Mouse (Mus musculus) urinary bladder, adult 18-20 months (tissue): ENCODE measurements around the gene Myl3.

Source experiments
- DNase-seq, 2 experiments: peaks; one replicate each; pipeline ENCODE4 v3.0.0; 2022; ENCODE audit warnings: low spot score in 2 of 2, mixed read lengths in 2 of 2

The Myl3 gene

DNA sequence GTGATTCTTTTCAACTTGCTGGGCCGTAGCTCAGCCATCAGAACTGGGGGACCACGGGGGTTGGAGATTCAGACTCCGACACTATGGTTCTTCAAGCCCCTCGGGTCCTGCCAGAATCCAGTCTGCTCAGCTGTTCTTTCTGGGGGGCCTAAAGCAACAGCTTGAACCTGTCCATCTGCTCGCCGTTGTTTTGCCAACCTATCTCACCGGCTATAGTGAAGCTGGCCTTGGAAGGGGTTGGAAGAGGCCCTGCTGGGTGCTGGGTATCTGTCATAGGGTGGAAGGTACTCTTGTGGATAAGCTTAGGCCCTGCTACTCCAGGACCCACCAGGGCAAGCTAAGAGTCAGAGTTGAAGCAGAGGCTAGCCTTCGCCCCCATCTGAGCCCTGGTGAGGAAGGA, 19.2 kb downstream of the Myl3 start:
- DNase-seq: no peak

- no peak for DNase-seq
These were observed 21.1 kb downstream of the Myl3 start for GRCm38 (mm10) chr9:110762763-110763162.

DNA sequence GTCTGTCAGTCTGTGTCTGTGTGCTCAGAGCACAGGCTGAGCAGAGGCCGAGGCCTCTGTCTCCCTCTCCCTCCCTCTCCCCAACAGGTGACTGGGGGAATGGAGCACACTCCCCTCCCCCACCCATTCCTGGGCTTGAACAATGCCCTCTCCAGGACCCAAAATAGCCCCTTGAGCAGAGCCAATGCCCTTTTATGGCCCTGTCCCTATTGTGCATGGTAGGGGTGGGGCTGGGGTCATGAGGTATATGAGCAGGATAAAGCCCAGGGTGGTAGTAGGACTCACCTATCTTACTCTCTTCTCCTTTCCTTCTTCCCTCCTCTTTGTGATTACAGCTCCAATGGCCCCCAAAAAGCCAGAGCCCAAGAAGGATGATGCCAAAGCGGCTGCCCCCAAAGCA, 21.7 kb downstream of the Myl3 start:
- no peak for DNase-seq

GRCm38 (mm10) chr9:110772336-110772735, 30.7 kb downstream of the Myl3 start:
- DNase-seq: no peak

DNA sequence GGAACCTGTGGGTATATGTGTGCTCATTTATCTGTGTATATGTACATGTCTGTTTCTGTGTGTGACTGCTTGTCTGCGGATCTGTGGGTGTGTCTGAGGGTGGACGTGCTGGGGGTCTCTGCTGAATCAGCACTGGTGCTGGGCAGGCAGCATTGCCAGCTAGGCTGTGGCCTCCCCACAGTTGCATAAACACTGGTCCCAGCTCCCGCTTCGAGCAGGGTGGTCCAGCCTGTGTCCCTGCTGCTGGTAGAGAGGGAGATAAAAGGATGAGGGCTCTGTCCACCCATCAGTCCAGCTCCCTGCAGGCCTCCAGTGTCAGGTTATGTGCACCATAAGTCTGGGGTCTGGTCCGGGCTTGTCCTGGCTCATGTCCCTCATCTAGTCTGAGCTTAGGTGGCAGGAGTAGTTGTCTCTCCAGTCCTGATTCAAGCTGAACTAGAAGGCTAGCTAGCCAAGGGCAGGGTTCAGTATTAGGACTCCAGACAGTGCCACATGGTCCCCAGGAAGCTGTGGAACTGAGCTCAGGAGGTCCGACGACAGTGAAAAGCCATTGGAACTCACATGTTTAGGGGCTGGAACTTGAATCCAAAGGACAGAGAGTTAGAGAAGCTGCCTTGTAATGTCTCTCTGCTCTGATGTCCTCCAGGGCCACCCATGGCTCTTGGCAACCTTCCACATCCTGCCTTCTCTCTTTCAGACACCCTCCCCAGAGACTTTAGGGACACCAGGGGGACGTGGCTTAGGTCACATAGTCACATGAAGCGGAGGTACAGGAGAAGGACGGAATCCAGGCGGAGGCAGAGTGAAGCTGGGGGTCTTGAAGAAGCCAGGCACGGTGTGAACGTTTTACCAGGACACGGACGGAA, 33.0 kb downstream of the Myl3 start:
- no peak for DNase-seq

DNA sequence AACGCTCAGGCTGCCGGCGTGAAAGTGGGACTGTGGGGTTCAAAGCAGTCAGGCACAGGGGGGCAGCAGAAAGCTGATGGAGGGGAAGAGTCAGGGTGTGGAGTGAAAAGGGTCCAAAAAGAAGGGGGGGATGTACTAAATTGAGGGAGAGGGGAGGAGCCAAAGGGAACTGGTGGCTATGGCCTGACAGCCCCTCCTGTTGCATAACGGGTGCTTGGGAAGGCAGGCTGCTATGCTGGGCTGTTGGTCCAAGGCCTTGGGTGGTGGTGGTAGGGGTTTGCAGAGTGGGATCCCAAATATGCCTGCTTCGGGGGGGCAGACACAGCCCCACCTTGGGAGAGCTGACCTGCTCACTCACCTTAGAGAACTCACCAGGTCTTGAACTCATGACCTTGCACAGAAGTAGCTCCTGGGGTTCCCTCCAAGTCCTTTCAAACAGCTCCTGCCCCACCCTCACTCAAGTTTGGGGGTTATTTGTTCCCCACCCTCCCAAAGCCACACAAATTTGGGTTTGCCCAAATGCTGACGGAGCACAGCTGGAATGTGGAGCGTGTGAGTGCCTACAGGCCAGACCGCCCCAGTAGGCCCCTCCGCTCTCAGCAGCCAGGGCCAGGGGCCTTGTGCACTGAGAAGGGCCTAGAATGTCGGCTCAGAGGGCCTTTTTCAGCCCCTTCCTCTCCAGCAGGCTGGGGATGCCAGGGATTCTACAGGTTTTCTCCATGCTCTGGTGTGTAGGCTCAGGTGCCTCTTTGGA, 33.8 kb downstream of the Myl3 start:
- DNase-seq: no peak

DNA sequence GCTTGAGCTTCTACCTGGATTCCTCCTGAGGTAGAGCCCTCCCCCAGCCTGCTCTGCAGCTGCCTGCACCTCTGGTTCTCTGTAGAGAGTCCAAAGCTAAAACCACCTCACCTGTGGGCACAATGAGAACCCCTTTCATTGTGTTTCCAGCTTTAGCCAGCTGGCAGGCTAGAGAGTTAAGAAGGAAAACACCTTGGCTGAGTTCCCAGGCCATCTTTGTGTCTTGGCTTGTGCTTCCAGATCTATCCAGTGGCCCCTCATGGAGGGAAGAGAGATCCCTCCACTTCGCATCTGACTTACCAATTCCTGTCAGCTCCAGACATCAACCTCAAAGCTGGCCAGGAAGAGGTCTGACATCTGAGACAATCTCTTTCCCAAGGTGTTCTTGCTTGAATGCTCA, 36.4 kb downstream of the Myl3 start:
- no peak for DNase-seq

- no peak for DNase-seq
These were observed 36.9 kb downstream of the Myl3 start for GRCm38 (mm10) chr9:110778559-110778958.

DNA sequence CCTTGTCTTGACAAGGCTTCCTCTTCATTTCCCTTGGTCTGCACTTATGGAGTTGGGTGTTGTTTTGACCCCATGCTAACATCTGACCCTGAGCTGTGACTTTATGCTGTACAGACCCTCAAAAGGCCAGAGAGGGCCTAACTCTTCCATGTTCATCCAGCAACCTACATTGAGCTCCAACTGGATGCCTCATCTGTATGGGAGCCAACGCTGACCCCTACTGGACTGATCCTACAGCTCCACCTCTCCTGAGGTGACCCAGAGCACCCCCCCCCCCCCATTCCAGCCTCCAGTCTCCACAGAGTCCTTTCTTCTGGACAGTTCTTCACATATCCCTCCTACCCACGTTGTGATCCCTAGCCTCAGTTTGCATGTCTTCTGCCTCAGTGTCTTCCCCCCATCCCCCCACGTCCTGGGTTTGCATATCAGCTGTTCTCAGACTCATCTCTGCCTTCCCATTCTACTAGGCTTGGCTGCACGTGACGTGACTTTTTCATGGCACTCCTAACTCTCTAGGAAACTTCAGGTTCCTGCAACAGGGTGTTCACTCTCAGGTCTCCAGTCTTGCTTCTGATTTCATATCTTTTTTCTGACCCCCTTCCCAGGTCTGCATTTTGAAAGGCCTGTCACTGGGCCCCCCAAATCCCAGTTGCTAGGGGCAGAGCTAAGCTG, 37.7 kb downstream of the Myl3 start:
- no peak for DNase-seq

GRCm38 (mm10) chr9:110781256-110781721, 39.6 kb downstream of the Myl3 start:
- DNase-seq: peak; percentile 89 to 93

DNA sequence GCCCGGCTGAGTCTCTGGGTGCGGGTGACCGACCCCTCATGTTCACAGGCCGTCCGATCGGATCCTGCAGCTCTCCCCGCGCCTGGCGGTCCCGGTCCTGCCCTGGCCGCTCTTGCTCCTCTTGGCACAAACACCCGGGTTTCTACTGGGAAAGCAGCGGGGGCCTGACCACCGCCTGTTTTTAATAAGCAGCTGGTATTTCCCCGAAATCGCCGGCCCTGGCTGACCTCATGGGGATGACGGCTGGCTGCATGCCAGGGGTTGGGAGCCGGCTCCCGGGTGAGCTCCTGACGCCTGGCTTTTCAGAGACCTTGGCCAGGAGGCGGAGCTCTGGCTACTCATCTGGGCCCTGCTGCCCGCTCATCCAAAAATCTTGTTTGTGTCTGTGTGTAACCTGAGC, 40.1 kb downstream of the Myl3 start:
- DNase-seq: peak; percentile 78 to 79

- DNase-seq: no peak
These were observed 42.0 kb downstream of the Myl3 start for GRCm38 (mm10) chr9:110783611-110784010.

DNA sequence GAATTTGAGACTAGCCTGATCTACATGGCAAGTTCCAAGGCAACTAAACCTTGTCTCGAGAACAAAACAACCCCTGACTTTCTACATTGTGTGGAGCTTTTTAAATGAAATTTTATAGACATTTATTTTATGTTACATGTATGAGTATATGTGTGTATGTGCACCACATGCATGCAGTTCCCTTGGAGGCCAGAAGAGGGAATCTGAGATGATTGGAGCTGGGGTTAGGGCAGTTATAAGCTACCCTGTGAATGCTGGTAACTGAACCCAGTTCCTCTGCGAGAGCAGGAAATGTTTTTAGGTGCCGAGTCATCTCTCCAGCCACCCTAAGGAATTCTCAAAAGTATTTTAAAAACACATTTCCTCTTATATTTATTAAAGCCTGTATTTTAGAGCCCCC, 46.5 kb downstream of the Myl3 start:
- DNase-seq: no peak

- no peak for DNase-seq
These were observed 48.8 kb downstream of the Myl3 start for GRCm38 (mm10) chr9:110790462-110790861.

DNA sequence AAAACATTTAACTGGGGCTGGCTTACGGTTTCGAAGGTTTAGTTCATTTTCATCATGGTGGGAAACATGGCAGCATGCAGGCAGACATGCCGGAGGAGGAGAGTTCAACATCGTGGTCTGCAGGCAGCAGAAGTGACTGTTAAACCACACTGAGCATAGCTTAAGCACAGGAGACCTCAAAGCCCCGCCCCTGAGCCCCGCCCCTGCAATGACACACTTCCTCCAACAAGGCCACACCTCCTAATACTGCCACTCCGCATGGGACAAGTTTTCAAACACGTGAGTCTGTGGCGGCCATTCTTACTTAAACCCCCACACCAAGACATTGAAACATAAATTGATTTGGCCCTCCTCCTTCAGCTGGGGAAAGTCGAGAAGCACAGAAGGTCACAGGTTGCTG, 55.4 kb downstream of the Myl3 start:
- no peak for DNase-seq

DNA sequence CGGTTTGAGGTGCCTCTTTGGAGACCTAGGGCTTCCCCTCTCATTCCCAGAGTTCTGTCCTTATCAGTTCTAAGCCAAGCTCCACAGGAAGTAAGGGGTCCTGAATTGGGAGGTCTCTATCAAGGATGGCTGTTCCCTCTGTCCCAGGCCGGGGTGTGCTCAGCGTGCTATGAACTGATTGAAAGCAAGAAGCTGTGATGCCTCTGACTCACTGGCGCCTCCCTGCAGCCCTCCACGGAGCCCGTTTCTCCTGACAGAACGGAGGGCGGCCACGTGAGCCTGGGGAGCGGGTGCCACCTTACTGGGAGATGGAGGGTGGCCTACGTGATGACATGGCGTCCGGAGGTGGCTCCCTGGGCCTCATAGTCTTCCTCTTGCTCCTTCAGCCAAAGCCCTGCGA, 56.2 kb downstream of the Myl3 start, which contains the start of gene Prss42:
Gene Prss42 (plus strand): TSS at position 301 of the 400 bp plus-strand sequence.
- no peak for DNase-seq

DNA sequence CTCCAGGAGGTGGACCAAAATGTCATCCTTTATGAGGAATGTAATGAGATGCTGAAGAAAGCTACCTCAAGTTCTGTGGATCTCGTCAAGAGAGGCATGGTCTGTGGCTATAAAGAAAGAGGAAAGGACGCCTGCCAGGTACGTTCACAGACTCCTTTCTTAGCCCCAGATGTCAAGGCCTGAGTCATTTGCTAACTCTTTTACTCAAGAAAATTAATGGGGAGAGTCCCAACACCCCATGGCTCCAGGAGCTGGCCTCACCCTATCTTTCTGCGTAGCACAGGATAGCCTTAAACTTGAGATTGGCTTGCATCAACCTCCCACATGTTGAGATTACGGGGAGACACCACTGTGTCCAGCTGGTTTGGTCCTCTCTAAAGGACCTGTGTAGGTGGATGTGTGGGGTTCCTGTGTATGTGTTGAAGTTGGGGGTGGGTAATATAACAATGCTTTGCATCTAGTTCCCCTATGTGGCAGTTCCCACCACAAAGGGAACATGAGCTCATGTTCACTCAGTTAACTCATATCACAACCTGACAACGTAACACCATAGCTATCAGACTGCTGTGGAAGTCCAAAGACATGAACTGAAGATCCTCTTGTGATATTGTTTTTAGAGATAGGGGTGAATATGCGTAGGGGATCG, 59.3 kb downstream of the Myl3 start:
- no peak for DNase-seq

DNA sequence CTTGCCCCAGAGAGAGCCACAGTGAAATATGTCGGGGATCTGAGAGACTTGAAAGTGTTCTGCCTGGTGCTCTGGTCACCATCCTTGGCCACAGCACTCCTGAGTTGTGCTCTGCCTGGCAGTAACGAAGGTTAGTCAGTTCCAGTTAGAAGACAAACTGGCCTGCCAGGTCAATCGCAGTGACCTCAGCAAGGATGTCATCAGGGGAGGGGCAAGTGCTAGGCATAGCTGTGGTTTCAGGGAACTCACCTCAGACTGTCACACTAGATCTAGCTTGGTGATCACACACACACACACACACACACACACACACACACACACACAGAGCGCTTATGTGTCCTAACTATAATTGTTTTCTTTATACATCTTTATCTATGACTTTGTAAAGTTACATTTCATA, 61.6 kb downstream of the Myl3 start:
- no peak for DNase-seq

GRCm38 (mm10) chr9:110810051-110810450, 68.4 kb downstream of the Myl3 start:
- DNase-seq: no peak

DNA sequence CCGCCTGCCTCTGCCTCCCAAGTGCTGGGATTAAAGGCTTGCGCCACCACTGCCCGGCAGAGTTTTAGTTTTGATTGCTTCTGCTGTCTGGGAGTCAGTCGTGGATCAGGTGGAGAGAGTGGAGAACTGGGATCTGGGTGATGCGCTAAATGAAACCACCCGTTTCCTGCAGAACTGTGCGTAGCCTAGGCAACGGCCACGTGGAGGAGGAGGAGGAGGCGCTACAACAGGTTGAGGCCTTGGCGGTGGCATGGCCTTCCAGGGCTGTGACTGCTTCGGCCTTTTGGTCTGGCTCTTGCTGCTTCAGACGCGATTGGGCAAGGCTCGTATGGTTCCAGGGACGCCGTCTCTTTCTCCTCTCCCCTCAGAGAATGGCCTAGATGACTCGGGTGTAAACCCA, 72.1 kb downstream of the Myl3 start, which contains the start of gene Prss44:
Gene Prss44 (plus strand): TSS at position 206 of the 400 bp plus-strand sequence.
- no peak for DNase-seq
